Mouse (Mus musculus) cortical plate, adult 2 months (tissue): Measurements from ENCODE around the gene Trmu.

ENCODE experiments used
- CTCF ChIP-seq: fragments of 200-500 bp; IDR thresholded peaks from 2 replicates; pipeline ENCODE4 v1.5.1; 2011; ENCODE audit warnings: mild to moderate bottlenecking, control low read depth, low read length; ENCODE audit not compliant: insufficient read depth; ENCODE audit errors: extremely low read depth
- POLR2A ChIP-seq: fragments of 200-500 bp; IDR thresholded peaks from 2 replicates; pipeline ENCODE4 v1.6.1; 2011; ENCODE audit warnings: mild to moderate bottlenecking, low read length, control low read depth; ENCODE audit not compliant: insufficient read depth; ENCODE audit errors: extremely low read depth

GRCm38 (mm10) chr15:85835335-85835734, 43.8 kb upstream of the Trmu start:
- TF ChIP-seq CTCF, result peak; percentile 23
- no peak for TF ChIP-seq POLR2A
